Mouse (Mus musculus): ENCODE data around the gene Mdm1.
"Not testable (repeated sequence)": the region's sequence is repeated elsewhere in the genome, so short reads cannot be mapped to it uniquely, and the experiment has no call there.

GRCm38 (mm10) chr10:118215719-118216393 lies 74.2 kb downstream of the Mdm1 start:
- TF ChIP-seq POLR2A (IDR thresholded peaks at IDR 0.05; ENCODE audit: insufficient read length, low read depth); CEBPB (IDR thresholded peaks at IDR 0.05; ENCODE audit: insufficient read depth, poor library complexity, severe bottlenecking); POLR2AphosphoS2 (IDR thresholded peaks at IDR 0.05; ENCODE audit: insufficient read length, low read depth); SRF (IDR thresholded peaks at IDR 0.05; ENCODE audit: control insufficient read depth, insufficient read length, low read depth); TCF12 (IDR thresholded peaks at IDR 0.05; ENCODE audit: insufficient read depth, poor library complexity, severe bottlenecking); MYOD1 (IDR thresholded peaks at IDR 0.05; ENCODE audit: control insufficient read depth in 1 of 3, insufficient read length in 2 of 3, low read depth in 2 of 3); MAX (IDR thresholded peaks at IDR 0.05; ENCODE audit: low read depth); USF1 (IDR thresholded peaks at IDR 0.05; ENCODE audit: low read depth); MYOG (IDR thresholded peaks at IDR 0.05; ENCODE audit: control insufficient read depth in 1 of 3, insufficient read depth in 1 of 3, insufficient read length in 2 of 3, low read depth in 2 of 3); TCF3 (IDR thresholded peaks at IDR 0.05; ENCODE audit: insufficient read length, low read depth); E2F4 (IDR thresholded peaks at IDR 0.05; ENCODE audit: insufficient read depth); REST (IDR thresholded peaks at IDR 0.05; ENCODE audit: insufficient read depth, insufficient read length): not testable (repeated sequence)

Measured in myocyte (in vitro differentiated cells).